22 mouse cellular contexts compared by ENCODE assay signal in genomic region chr6:117416461-117416860, GRCm38 (mm10).
DNase-seq lines count a peak whose midpoint lies in the region; ATAC-seq and TF ChIP-seq lines count a peak whose summit lies in the region.
"Had no signal": no experiment of that assay in that cellular context is flagged by ENCODE, and none has a peak within 500 bp of the region (broad histone marks: within the 10 kb centered on the region; RNA-seq: fewer than 3 reads in every experiment).

No protein-coding gene starts in this region.

- 75% methylated on average over 5 of the region's 5 CpGs for WGBS in heart, adult 2 months
- WGBS in limb, embryonic 11.5 days, result 65% methylated on average over 5 of the region's 5 CpGs

- H3K9me3 ChIP-seq in limb, embryonic 11.5 days (ENCODE audit: control insufficient read depth, low read length), result no peaks in the 10 kb centered on the region
- H3K9me3 ChIP-seq: embryonic facial prominence, embryonic 15.5 days; forebrain, embryonic 10.5 days; forebrain, embryonic 15.5 days; heart, embryonic 10.5 days; hindbrain, embryonic 15.5 days had no signal

- H3K9ac ChIP-seq in heart, adult 2 months (ENCODE audit: low read depth, low read length), result no peak overlapping the region
- H3K9ac ChIP-seq in limb, embryonic 11.5 days (ENCODE audit: low read length), result no peak overlapping the region
- H3K9ac ChIP-seq: embryonic facial prominence, embryonic 15.5 days; forebrain, embryonic 15.5 days; hindbrain, embryonic 15.5 days had no signal

- peak; percentile 57 for TF ChIP-seq CTCF in heart, adult 2 months (IDR thresholded peaks at IDR 0.05)

- no peak for TF ChIP-seq EP300 in heart, adult 2 months (IDR thresholded peaks at IDR 0.05; ENCODE audit: insufficient read depth, low read depth, low read length)

- no peaks in the 10 kb centered on the region for H3K27me3 ChIP-seq in heart, adult 2 months (ENCODE audit: control insufficient read depth, insufficient read depth, low read length)
- H3K27me3 ChIP-seq in limb, embryonic 11.5 days (ENCODE audit: control insufficient read depth, insufficient read depth, low read length), result no peaks in the 10 kb centered on the region
- H3K27me3 ChIP-seq: embryonic facial prominence, embryonic 15.5 days; forebrain, embryonic 15.5 days; hindbrain, embryonic 15.5 days had no signal

- H3K36me3 ChIP-seq in heart, adult 2 months (ENCODE audit: control insufficient read depth, insufficient read depth, low read length), result peaks cover 4% of the 10 kb centered on the region
- H3K36me3 ChIP-seq in limb, embryonic 11.5 days (ENCODE audit: control insufficient read depth, insufficient read depth, low read length), result no peaks in the 10 kb centered on the region
- H3K36me3 ChIP-seq: embryonic facial prominence, embryonic 15.5 days; forebrain, embryonic 10.5 days; forebrain, embryonic 15.5 days; G1E; heart, embryonic 10.5 days; hindbrain, embryonic 15.5 days had no signal

- ATAC-seq in limb, embryonic 11.5 days (ENCODE audit: insufficient number of reproducible peaks, low FRiP score, low TSS enrichment, low read depth), result no peak
- ATAC-seq: CD4-positive, CD25-positive, alpha-beta regulatory T cell, adult 4 months; forebrain, embryonic 15.5 days; intestine, embryonic 16.5 days had no signal

- peaks cover 6% of the 10 kb centered on the region for H3K4me1 ChIP-seq in heart, adult 2 months (ENCODE audit: control insufficient read depth, insufficient read depth, low read length)
- H3K4me1 ChIP-seq in limb, embryonic 11.5 days (ENCODE audit: control insufficient read depth, insufficient read depth, low read length), result 0 out of 2 replicates have a peak, but pooled peaks cover 4% of the 10 kb centered on the region
- H3K4me1 ChIP-seq: embryonic facial prominence, embryonic 15.5 days; forebrain, embryonic 10.5 days; forebrain, embryonic 15.5 days; hindbrain, embryonic 15.5 days had no signal

- H3K79me2 ChIP-seq in heart, adult 2 months (replicated peaks; ENCODE audit: control insufficient read depth, insufficient read depth, low read length), result no peaks in the 10 kb centered on the region

- H3K4me2 ChIP-seq in limb, embryonic 11.5 days (ENCODE audit: low read depth, severe bottlenecking), result no peak overlapping the region
- H3K4me2 ChIP-seq: embryonic facial prominence, embryonic 15.5 days; forebrain, embryonic 15.5 days; hindbrain, embryonic 15.5 days had no signal

- DNase-seq in cerebellum, postnatal 10 days, result peak; percentile 55 to 61
- no peak for DNase-seq in cerebellum, postnatal 25 days
- no peak for DNase-seq in heart, adult 2 months
- no peak for DNase-seq in heart, adult 9 months (ENCODE audit: low spot score in 2 of 2)
- peak; percentile 3 for DNase-seq in kidney, postnatal 10 days
- DNase-seq in kidney, adult 11 months, result no peak
- DNase-seq in limb, embryonic 11.5 days (ENCODE audit: low spot score), result no peak
- DNase-seq in gastrocnemius, postnatal 36 days, result no peak
- DNase-seq: adrenal gland, adult 8-10 months; adrenal gland, postnatal 36 days; B cell, adult 2 months; cerebellum, adult 8-10 months; gastrocnemius, postnatal 10 days had no signal

- no peak overlapping the region for H3K27ac ChIP-seq in heart, adult 2 months
- H3K27ac ChIP-seq in limb, embryonic 11.5 days (replicated peaks; ENCODE audit: low read depth, low read length), result 0 out of 2 replicates have a peak overlapping the region, but pooled peaks have one; percentile 8
- H3K27ac ChIP-seq: embryonic facial prominence, embryonic 15.5 days; forebrain, embryonic 10.5 days; forebrain, embryonic 15.5 days; heart, embryonic 10.5 days; hindbrain, embryonic 15.5 days had no signal

- intact Hi-C loops in heart, adult 2 months (cut with DNase I), result no loop called here
- intact Hi-C loops in gastrocnemius, postnatal 36 days (cut with DNase I), result no loop called here

- no peak overlapping the region for H3K4me3 ChIP-seq in heart, adult 2 months
- no peak overlapping the region for H3K4me3 ChIP-seq in limb, embryonic 11.5 days (ENCODE audit: low read depth, low read length)
- H3K4me3 ChIP-seq: embryonic facial prominence, embryonic 15.5 days; erythroblast, embryonic 14.5 days; forebrain, embryonic 10.5 days; forebrain, embryonic 15.5 days; heart, embryonic 10.5 days; hindbrain, embryonic 15.5 days had no signal

- TF ChIP-seq POLR2A in heart, adult 2 months (IDR thresholded peaks at IDR 0.05; ENCODE audit: insufficient read depth, low read depth, low read length), result no peak

Comparison
In these comparisons a context has a peak if more than half of its experiments do, and no peak if none do; other contexts are left out.
1. DNase-seq: peak in cerebellum, postnatal 10 days (2 of 2) and kidney, postnatal 10 days (single experiment); none in cerebellum, postnatal 25 days (0 of 2), heart, adult 2 months (0 of 2), heart, adult 9 months (0 of 2), kidney, adult 11 months (single experiment), limb, embryonic 11.5 days (single experiment) and gastrocnemius, postnatal 36 days (0 of 2).